Mouse (Mus musculus) bone marrow, adult 2 months (tissue): ENCODE data around the gene Junb. TPM values are rescaled to one million over a fixed set of nuclear protein-coding genes. Genes with fewer than 3 reads are reported as not detected.

Experiments
- H3K27ac ChIP-seq: fragments of 200-500 bp; 2 replicates; pipeline ENCODE4 v1.5.1; 2012; ENCODE audit warnings: low read depth, mild to moderate bottlenecking, control low read depth, inconsistent platforms, low read length; ENCODE audit not compliant: control insufficient read depth, poor library complexity, insufficient read depth
- H3K4me1 ChIP-seq: fragments of 200-500 bp; 2 replicates; pipeline ENCODE4 v1.6.1; 2011; ENCODE audit warnings: low read length; ENCODE audit not compliant: control insufficient read depth, insufficient read depth
- H3K4me3 ChIP-seq: fragments of 200-500 bp; replicated peaks from 2 replicates; pipeline ENCODE3; 2011; ENCODE audit warnings: mild to moderate bottlenecking, low read depth, low read length, control low read depth; ENCODE audit not compliant: control insufficient read depth
- CTCF ChIP-seq: fragments of 200-500 bp; IDR thresholded peaks from 2 replicates; pipeline ENCODE4 v1.5.1; 2011; ENCODE audit warnings: low read length, control low read depth; ENCODE audit not compliant: control insufficient read depth, insufficient read depth
- POLR2A ChIP-seq: fragments of 200-500 bp; IDR thresholded peaks from 2 replicates; pipeline ENCODE4 v1.6.1; 2011; ENCODE audit warnings: low read depth, mild to moderate bottlenecking, control low read depth, low read length, borderline replicate concordance; ENCODE audit not compliant: control insufficient read depth
- WGBS: fragments of 180-500 bp; shearing (Covaris S2); methylation state at CpG from one replicate; pipeline ENCODE4 v1.1.7; 2018; 5-methylcytosine and 5-hydroxymethylcytosine counted together
- polyA plus RNA-seq: library from polyadenylated mRNA; stranded (reverse); fragments of >200 nt; gene quantifications from 2 replicates; pipeline ENCODE4 v1.2.4, GENCODE M21; 2011; ENCODE audit warnings: low replicate concordance; ENCODE audit not compliant: missing spikeins, insufficient read depth, insufficient read length

Junb gene
- polyA plus RNA-seq, 1 experiment: 18.4 TPM

DNA sequence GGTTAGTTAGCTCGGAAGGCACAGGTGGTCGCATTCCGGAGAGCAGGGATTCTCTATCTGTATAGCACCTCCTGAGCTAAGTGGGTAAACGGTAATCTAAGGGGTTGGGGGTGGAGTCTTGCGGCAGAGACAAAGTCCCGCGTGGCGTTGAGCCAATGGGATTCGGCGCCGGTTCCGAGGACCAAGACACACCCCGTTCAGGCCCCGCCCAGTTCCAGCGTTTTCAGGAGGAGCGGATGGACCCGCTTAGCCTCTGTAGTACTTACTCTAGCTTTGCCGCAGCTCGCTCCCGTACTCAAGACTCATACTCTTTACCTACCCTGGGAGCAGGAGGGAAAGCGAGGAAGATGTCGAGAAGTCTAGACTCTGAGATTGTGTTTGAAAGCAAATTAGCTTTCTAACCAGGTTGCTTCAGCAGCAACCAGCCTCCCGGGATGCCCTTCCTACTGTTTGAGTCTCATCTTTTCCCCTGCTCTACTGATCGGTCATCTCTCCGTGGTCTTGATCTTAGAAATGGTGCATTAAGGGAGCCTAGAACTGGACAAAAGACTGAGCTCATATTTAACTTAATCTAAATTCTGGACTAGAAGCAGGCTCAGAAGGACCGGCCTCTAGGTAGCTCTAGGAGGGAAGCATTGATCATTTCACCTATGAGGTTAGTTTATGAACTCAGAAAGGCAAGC lies 33.9 kb downstream of the Junb start:
- Histone ChIP-seq H3K4me1 (no peaks in the 10 kb centered on the region), H3K4me3 (no peak overlapping the region), H3K27ac (no peak overlapping the region)
- TF ChIP-seq POLR2A (no peak), CTCF (no peak)
- 5% methylated on average over 26 of the region's 26 CpGs for WGBS

DNA sequence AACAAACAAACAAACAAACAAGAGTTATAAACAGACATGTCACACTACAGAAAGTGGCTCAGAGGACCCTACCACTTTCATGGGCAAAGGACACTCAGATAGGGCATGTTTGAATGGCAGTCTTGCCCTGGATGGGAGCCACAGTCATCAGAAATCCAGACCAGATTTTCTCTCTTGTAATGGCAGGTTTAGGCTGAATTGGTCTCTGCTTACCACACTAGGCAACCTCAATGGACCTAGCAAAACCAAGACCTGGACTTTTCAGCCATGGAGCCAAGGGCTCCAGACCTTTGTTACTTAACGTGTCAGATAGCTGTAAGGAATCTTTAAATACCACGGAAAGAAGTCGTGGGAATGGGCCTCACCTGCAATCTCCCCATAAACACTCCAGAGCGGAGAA lies 34.8 kb downstream of the Junb start:
- H3K27ac ChIP-seq: no peak overlapping the region
- no peak overlapping the region for H3K4me3 ChIP-seq
- WGBS: 28% methylated on average over 4 of the region's 4 CpGs
- H3K4me1 ChIP-seq: no peaks in the 10 kb centered on the region
- TF ChIP-seq POLR2A: no peak
- TF ChIP-seq CTCF: no peak

DNA sequence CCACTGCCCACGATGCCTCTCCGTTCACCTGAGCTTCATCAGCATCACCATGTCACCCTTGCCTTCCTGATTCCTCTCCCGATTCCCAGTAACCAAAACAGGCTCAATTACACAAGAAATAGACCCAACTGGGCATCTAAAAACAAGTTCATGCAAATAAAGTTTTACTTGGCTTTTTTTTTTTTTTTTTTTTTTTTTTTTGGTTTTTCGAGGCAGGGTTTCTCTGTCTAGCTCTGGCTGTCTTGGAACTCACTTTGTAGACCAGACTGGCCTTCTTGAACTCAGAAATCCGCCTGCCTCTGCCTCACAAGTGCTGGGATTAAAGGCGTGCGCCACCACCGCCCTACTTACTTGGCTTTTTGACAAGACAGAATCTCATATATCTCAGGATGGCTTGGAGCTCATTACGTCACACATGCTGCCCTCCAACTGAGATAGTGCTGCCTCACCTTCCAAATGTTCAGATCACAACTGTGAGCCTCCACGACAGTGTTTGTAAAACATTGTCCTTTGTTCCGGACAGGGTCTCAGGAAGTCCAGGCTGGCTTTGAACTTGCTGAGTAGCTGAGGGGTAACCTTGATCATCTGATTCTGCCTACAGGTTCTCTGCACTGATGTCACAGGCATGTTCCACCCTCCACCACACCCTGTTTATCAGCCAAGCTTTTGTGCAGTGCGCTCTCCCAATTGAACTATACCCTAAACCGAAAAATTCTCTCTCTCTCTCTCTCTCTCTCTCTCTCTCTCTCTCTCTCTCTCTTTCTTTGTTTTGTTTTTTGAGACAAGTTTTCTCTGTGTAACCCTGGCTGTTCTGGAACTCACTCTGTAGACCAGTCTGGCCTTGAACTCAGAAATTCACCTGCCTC lies 40.7 kb downstream of the Junb start:
- WGBS: 55% methylated on average over 13 of the region's 13 CpGs
- no peak overlapping the region for H3K4me3 ChIP-seq
- no peak overlapping the region for H3K27ac ChIP-seq
- no peak for TF ChIP-seq CTCF
- TF ChIP-seq POLR2A: no peak
- H3K4me1 ChIP-seq: no peaks in the 10 kb centered on the region; the same call in 1 of the 2 replicates

DNA sequence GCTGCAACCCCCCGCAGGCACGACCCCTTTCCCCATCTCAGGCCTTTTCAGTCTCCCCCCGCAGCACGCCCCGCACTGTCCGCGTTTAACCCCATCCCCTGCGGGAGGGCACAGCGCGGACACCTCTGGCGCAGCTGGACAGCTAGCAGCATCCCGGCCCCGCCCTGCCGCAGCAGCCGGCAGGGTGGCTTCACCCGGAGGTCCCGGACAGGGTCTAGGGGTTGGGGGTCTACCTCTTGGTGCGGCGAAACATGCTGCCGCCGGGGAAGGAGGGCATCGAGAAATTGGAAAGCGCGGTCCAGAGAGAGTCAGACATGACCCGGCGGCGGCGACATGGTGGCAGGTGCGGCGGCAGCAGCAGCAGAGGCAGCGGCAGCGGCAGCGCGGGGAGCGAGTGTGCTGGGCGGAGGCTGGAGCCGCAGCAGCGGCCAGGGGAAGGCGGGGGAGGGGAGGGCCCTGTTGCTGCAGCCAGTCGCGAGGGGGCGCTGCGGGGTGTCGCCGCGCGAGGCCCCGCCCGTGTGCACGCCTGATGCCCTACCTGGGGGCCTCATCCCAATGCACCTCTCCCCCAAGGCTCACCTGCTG lies 41.5 kb downstream of the Junb start, which contains the start of gene Mast1:
Mast1 (minus strand) TSS at position 398 of the 585 bp plus-strand sequence.
- TF ChIP-seq POLR2A (no peak), CTCF (peak; percentile 50; the same call in 1 of the 2 replicates)
- no peak within 1 kb of the TSS for H3K27ac ChIP-seq
- H3K4me3 ChIP-seq: no peak within 1 kb of the TSS
- H3K4me1 ChIP-seq: no peaks in the 10 kb centered on the region; the same call in 1 of the 2 replicates
- WGBS: 1% methylated on average over 50 of the region's 50 CpGs

DNA sequence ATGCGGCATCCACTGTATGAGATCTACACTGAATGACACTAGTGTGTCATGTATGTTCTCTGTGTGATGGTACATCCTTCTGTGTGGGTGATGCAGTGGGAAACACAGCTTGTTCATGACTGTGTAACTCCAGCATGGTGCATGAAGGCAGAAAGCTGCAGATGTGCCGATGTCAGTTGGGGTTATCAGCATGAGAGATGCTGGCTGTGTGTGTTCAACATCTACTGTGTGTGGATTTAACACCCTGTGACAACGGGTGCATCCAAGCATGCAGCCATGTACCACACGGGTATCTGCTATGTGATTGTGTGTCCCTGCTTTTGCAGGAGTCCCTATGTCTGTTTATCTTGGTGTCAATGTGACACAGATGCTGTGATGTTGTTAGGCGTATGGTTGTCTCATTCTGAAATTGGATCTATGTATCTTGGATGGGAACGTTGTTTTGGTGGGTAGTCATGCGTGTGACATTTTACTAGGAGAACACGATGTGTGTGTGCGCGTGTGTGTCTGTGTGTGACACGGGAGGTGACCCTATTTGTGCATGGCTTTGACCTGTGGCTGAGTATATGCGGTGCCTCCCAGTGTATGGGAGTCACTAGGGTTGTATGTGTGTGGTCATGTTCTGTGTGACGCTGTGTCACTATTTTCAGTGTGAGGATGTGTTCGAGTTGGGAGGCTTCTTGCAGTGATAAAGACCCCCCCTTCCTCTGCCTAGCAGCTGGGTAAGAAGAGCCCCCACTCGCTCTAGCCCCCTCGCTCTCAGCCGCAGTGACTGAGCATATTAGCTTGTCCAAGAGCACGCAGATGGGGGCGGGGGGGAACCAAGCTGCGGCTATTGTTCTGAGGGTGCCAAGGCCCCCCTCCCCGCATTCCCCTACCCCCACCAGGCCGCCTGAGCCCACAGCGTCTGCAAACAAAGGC lies 42.2 kb downstream of the Junb start:
- WGBS: 26% methylated on average over 23 of the region's 23 CpGs
- H3K4me3 ChIP-seq: no peak overlapping the region

DNA sequence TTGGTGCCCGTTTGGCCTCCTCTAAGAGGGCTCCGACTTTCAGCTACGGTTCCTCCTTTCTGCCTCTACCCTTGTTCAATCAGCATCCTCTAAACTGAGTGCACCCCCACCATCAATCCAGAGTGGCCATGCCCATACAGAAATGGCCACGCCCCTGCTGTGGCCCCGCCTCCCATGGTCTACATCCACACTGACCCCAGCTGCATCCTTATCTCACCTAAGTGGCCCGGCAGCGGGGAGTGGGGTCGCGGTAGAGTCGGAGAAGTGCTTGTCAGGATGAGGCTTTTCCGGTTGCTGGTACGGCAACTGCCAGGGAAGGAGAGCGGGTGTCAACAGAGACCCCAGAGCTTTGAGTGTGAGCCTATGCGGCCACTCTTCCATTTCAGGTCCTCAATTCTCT lies 43.0 kb downstream of the Junb start:
- WGBS: 4% methylated on average over 14 of the region's 14 CpGs
- no peak overlapping the region for H3K27ac ChIP-seq

More for the DNA sequence above, 42.2 kb downstream of the Junb start:
- no peak for TF ChIP-seq CTCF
- Histone ChIP-seq H3K27ac (no peak overlapping the region), H3K4me1 (no peaks in the 10 kb centered on the region; the same call in 1 of the 2 replicates)

DNA sequence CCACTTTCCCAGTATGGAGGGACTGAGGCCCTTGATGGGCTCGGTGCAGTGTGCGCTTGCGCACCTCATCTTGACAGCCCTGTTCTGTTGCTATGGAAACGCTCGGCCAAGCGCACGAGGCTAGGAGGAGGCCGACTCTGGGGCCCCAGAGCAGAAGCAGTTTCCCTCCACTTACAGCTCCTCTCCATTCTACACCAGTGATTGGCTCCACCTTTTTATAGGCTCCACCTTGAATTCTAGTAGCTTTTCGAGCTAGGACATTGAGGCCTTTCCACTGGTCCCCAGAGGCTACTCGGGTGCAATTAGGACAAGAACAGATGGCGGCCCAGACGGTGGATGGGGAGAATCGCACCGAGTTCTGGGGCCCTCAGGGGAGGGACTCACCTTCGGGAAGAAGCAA lies 43.7 kb downstream of the Junb start:
- TF ChIP-seq CTCF: no peak
- no peak for TF ChIP-seq POLR2A
- no peak overlapping the region for H3K27ac ChIP-seq
- H3K4me1 ChIP-seq: no peaks in the 10 kb centered on the region; the same call in 1 of the 2 replicates
- H3K4me3 ChIP-seq: no peak overlapping the region
- 2% methylated on average over 15 of the region's 15 CpGs for WGBS

More for the DNA sequence above, 43.0 kb downstream of the Junb start:
- no peak overlapping the region for H3K4me3 ChIP-seq
- no peaks in the 10 kb centered on the region; the same call in 1 of the 2 replicates for H3K4me1 ChIP-seq
- TF ChIP-seq CTCF (no peak), POLR2A (no peak)
